Mouse (Mus musculus) WW6 (cell line): Measurements from ENCODE around the gene Ten1.

Experiments used
- DNase-seq: peaks from one replicate; pipeline ENCODE4 v3.0.0-alpha.2; 2013; ENCODE audit warnings: low read depth, low spot score

The Ten1 gene

GRCm38 (mm10) chr11:116196866-116197583 lies 1.6 kb upstream of the Ten1 start:
- DNase-seq, result no peak

DNA sequence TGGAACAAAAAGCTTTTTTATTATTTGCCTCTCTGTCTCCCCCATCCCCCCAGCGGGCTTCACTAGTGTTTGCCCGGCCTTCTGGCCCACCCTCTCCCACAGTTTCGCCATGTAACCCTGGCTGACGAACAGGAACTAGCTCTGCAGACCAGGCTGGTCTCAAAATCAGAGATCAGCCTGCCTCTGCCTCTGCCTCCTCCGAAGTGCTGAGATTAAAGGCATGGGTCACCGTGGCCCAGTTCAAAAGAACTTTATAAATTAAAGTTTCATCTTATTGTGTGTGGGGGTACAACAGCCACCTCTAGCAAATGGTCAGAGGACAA lies 1.1 kb upstream of the Ten1 start:
- no peak for DNase-seq

DNA sequence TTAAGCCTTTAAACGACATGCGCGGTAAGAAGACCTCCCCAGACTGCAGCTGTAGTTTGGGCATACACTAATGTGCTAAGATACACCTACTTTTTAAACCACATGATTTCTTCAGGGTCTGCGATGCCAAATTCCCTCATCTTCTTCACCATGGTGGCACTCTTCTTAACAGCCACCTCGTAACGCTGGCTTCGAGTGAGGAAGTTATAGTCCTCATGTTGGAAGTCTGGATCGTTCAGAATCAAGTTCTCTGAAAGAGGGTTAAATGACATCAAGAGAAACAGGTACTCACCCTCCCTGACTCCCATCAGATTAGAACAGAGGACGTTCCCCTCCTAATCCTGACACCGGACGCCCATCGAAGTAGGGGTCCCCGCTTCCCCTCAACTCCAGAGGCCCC lies 523 bp upstream of the Ten1 start:
- no peak for DNase-seq

DNA sequence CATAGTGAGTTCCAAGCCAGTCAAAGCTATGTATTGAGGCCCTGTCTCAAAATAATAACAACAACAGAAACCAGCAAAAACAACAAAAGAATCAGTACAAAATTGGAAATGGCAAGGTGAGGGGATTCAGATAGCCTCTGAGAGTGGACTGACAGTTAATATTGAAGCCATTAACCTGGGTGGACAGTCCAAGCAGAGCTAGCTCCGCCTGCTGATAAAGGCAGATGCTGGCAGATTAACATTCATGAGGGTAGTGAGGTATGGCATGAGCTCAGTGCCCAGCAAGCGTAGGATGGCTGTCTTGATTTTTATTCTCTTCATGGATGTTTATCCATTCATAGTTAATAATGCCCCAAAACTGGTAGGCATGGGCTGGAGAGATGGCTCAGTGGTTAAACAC lies 2.5 kb downstream of the Ten1 start:
- no peak for DNase-seq

DNA sequence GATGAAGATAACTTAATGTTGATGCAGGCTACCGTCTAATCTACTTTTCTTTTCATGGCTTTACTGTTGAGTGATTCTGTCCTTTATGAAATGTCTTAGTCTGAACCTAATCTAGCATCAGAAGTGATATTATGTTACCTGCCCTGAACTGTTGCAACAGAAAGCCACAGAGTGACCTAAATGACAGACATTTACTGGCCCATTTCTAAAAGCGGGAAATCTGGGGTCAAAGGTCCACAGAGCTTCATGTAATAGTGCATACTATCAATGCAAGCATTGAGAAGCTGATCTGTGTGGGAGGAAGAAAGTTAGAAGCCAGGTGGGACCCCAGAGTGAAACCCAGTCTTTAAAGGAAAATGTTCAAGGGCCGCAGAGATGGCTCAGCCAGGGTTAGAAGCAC lies 4.5 kb downstream of the Ten1 start:
- no peak for DNase-seq

- no peak for DNase-seq
These were observed 8.0 kb downstream of the Ten1 start for GRCm38 (mm10) chr11:116206678-116207077.

- DNase-seq, result no peak
These were observed 10.0 kb downstream of the Ten1 start for GRCm38 (mm10) chr11:116208660-116209059.

GRCm38 (mm10) chr11:116209257-116209656 lies 10.6 kb downstream of the Ten1 start:
- no peak for DNase-seq

- no peak for DNase-seq
These were observed 12.0 kb downstream of the Ten1 start for GRCm38 (mm10) chr11:116210696-116211095.

- no peak for DNase-seq
These were observed 14.2 kb downstream of the Ten1 start for GRCm38 (mm10) chr11:116212847-116213246.

GRCm38 (mm10) chr11:116213877-116214510 lies 15.3 kb downstream of the Ten1 start:
- DNase-seq, result no peak

DNA sequence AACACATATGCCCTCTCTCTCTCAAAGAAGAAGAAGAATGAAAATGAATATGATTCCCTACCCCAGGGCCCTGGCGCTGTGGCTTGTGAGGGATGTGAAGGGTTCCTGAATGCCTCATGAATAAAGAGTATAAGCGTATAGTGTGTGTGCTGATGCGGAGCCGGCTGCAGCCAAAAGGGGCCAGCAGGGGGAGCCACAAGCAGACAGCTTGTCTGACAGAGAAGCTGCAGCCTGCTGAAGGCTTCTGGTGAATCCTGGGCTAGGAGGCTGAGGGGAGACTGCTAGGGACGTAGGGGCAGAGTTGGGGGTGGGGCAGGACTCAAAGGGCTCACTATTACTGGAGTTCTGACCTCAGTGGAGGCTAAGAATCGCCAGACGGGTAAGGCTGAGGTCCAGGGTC lies 16.5 kb downstream of the Ten1 start:
- DNase-seq, result no peak

GRCm38 (mm10) chr11:116215991-116216390 lies 17.3 kb downstream of the Ten1 start:
- no peak for DNase-seq

GRCm38 (mm10) chr11:116216549-116216948 lies 17.9 kb downstream of the Ten1 start:
- no peak for DNase-seq

DNA sequence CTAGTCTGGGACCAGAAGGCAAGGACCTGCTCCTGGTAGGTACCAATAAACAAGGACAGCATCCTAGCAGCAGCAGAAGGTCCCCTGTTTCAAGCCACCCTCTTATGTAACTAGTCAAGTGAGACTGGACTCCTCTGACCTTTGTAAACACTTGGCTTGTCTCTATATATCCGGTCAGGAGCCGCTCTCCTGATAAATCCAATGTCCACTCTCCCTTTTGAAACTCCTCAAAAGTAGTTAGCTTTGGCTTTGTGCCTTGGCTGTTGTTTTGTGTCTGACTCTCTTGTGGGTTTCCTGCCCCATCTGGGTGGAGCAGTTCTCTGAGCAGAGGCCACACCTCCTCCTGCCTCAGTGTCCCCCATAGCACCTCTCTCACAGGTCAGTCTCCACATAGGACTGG lies 19.6 kb downstream of the Ten1 start:
- no peak for DNase-seq

DNA sequence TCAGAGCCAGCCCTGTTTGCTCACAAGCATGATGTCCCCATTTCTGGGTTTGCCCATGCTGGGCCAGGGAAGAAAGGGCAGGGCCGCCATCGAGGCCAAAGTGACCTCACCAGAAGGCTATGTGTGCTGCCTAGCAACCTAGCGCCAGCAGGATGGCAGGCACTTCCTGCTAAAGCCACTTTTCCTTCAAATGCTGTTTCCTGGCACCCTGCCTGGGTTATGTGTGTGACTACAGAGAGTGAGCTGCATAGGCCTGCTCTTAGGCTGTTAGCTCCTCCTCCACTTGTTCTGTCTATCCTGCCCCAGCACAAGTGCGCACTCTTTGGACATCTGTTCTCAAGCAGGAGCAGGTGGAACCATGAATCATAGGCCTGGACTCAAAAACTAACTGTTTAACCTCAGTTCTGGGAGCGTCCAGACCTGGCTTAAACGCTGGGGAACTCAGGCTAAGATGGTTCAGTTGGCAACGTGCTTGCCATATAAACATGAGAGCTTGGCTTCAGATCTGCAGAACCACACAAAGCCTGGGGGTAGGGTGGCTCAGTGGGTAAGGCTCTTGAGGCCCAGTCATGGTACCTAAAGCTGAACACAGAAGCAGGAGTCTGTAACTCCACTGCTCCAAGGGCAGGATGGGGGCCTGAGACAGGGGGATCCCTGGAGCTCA lies 20.2 kb downstream of the Ten1 start:
- no peak for DNase-seq

DNA sequence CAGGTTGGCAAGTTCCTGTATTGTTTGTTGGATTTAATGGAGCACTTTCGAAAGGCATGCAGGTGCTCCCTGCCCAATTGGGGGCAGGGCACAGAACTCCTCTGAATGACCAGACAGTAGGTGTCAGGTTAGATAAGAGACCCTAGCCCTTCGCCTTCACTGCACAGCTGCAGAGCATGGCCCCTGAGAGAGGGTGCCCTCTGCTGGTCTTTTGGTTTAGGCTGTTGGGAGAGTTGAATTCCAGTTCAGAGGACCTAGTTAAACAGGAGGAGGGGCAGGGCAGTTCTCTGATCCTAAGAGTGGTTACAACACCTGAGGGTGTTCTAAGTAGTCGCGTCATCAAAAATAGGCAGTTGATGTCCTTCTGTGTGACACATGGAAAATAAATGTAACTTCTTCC lies 21.2 kb downstream of the Ten1 start:
- no peak for DNase-seq

- DNase-seq, result no peak
These were observed 23.5 kb downstream of the Ten1 start for GRCm38 (mm10) chr11:116221931-116222739.

DNA sequence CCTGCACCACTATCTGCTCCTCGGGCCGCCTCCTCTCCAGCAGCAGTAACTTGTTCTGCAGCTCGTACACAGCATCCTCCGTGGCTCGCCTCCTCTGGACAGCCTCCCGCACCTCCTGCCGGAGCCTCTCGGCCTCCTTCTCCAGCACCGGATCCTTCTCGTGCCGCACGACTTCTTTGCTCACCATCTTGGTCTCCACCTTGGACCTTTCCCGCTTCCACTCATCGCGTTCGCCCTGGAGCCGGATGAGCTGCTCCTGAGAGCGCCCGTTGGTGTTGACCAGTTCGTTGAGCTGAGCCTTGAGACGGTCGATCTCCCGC lies 24.0 kb downstream of the Ten1 start:
- no peak for DNase-seq

DNA sequence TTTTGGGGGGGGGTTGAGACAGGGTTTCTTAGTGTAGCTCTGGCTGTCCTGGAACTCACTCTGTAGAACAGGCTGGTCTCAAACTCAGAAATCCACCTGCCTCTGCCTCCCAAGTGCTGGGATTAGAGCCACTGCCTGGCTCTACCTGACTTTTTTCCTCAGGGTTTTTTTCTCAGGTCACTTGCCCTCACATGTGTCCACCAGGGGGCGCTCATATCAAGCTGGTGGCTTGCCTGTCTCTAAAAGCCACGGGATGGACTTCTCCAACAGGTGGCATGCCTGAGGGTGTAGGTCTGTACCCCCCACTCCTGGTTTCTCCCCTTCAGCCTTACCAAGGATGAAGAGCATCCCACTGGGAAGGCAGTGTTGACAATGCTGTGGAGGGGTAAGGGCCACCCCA lies 27.8 kb downstream of the Ten1 start:
- no peak for DNase-seq

DNA sequence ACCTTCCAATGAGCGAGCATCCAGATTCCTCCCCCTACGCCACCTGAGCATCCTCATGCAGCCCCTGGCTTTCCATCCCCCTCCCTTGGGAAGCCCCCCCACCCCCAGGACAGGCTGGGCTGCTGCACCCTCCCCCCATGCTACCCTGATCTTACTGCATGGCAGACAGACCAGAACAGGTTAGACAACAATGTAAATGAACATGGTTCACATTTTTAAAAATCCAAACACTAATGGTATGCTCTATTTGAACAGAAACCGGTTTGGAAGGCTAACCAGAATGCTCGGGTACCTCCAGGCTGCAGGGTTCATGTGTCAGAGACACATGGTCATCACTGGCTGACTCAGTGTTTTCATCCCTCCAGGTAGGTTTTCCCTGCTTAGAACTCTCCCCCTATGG lies 30.0 kb downstream of the Ten1 start:
- no peak for DNase-seq

DNA sequence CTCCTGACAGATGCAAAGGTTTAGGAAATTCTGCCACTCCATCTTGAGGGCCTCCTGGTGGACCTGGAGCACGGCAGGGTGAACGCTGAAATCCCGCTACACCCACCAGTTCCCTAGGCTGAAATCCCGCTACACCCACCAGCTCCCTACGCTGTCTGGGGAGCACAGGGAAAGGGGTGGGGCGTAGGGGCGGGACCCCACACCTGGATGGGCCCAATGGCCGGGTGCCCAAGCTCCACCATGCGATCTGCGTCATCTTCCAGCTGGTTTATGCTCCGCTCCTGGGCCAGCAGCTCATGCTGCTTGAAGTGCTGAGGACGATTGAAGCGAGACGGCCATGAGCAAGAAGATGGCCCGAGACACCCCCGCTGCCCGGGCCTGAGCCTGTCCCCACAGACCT lies 33.8 kb downstream of the Ten1 start:
- DNase-seq, result no peak

DNA sequence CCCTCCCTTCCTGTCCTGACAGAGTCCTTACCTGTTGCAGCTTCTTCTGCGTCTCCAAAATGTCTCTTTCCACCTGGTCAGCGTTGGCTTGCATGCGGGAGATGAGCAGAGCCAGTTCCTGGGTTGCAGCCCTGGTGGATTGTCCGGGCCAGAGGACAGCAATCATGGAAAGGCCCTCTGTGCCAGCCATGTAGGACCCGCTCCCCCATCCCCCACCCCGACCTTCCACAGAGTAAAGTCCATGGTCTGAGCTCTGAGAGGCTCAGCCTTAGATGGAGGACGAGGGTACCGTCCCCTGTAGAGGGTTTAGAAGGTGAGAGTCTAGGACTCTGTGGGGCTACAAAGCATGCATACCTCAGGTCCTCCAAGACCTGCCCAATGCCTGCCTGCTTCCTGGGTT lies 36.2 kb downstream of the Ten1 start:
- DNase-seq, result no peak
